Mouse (Mus musculus) embryonic fibroblast, embryonic 13.5 days (primary cell): ENCODE results near the gene C1qbp. TPM values are rescaled to one million over a fixed set of nuclear protein-coding genes. Genes with fewer than 3 reads are reported as not detected.

ENCODE experiments used
- H3K27ac ChIP-seq: 2 replicates; pipeline ENCODE4 v1.5.1; 2012; ENCODE audit warnings: low read length, control low read depth, inconsistent platforms; ENCODE audit not compliant: insufficient read depth
- H3K4me1 ChIP-seq: 2 replicates; pipeline ENCODE4 v1.6.1; 2011; ENCODE audit warnings: low read length; ENCODE audit not compliant: control insufficient read depth, insufficient read depth
- H3K4me3 ChIP-seq: 2 replicates; pipeline ENCODE4 v1.5.1; 2011; ENCODE audit warnings: mild to moderate bottlenecking, control low read depth, low read length; ENCODE audit not compliant: insufficient read depth
- CTCF ChIP-seq: IDR thresholded peaks from 2 replicates; pipeline ENCODE4 v1.5.1; 2011; ENCODE audit warnings: mild to moderate bottlenecking, control low read depth, low read length, moderate library complexity, borderline replicate concordance; ENCODE audit not compliant: insufficient read depth
- POLR2A ChIP-seq: IDR thresholded peaks from 2 replicates; pipeline ENCODE4 v1.6.1; 2011; ENCODE audit warnings: low read depth, mild to moderate bottlenecking, control low read depth, low read length, moderate library complexity
- polyA plus RNA-seq: library from polyadenylated mRNA; stranded (reverse); fragments of >200 nt; gene quantifications from 2 replicates; pipeline ENCODE4 v1.2.4, GENCODE M21; 2011; ENCODE audit warnings: low read depth; ENCODE audit not compliant: missing spikeins, insufficient read length

The C1qbp gene
- polyA plus RNA-seq, 1 experiment = 163 TPM

DNA sequence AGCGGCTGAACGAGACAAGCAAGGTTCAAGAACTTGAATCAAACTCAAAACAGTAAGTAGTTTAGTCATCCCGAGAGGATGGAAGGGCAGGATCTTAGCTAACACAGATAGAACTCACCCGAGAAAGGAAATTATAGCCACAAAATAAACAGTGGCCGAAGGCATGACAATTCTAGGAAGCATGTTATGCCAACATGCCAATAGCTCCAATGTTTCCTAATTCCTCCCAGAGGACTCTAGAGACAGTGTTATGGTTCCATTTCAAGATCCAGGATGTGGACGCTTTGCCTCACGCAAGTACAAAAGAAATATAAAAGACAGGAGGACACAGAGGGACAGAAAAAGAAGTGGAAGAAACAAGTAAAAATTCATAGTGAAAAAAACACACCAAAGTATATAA lies 25.0 kb upstream of the C1qbp start:
- TF ChIP-seq CTCF = no peak
- no peak for TF ChIP-seq POLR2A
- H3K4me3 ChIP-seq = no peak overlapping the region

DNA sequence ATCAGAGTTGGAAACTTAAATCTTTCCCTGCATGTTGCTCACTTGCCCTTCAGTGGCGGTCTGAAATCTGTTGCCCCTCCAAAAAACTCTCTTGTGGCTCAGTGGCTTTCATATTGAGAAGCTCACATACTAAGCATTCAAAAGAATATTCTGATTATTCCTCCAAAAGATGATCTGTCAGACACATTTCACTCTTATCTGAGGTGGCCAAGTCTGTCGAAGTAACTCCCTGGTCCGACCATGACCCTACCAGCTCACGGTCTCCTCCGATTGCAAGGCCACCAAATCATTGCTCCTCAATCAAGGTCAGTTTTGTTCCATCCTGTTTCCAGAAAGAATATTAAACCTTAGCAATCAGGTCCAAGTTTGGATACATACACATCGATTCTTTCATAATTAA lies 24.2 kb upstream of the C1qbp start:
- H3K4me1 ChIP-seq = peaks cover 9% of the 10 kb centered on the region
- H3K27ac ChIP-seq = no peak overlapping the region
- no peak for TF ChIP-seq POLR2A
- no peak for TF ChIP-seq CTCF
- no peak overlapping the region for H3K4me3 ChIP-seq

More for the DNA sequence above, 25.0 kb upstream of the C1qbp start:
- Histone ChIP-seq H3K27ac (no peak overlapping the region), H3K4me1 (peaks cover 4% of the 10 kb centered on the region; the same call in 1 of the 2 replicates)

DNA sequence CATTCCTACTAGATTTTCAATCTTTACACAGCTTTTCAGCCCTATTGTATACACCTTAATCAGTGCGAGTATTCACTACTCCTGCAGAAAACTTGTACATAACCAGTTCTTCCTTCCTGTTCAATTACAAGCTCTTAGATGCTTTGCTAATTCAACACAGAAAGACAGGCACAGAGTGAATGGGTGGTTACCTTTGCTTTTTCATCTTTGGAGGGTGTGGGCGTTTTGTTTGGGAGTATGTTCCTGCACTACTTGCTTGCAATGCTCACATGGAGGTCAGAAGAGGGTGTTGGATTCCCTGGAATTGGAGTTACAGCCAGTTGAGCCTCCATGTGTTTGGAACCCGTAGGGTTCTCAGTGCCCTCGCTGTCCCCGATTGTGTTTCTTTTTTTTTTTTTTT lies 22.2 kb upstream of the C1qbp start:
- Histone ChIP-seq H3K4me1 (peaks cover 9% of the 10 kb centered on the region), H3K27ac (no peak overlapping the region), H3K4me3 (no peak overlapping the region)
- TF ChIP-seq CTCF = no peak
- TF ChIP-seq POLR2A = no peak

DNA sequence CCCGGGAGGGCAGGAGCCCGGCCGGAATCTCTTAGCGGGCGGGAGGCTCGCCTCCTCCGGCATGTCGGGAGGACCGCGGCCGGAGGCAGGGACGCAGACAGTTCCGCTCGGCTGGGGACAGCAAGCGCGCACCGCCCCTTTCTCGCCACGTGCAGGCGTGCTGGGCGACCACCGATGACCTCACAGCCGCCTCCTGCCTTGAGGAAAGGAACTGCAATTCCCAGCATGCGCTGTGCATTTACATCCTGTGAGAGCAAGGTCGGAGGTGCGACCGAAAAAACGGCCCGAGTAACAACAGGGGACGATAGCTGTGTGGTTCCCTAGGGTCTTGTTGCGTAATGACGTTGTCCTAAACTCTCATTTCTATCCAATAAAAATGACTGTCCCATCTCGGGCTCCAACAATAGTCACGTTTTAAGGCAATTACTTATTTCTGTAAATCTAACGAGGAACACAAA lies 21.5 kb upstream of the C1qbp start, which contains the start of gene Dhx33:
Gene Dhx33, minus strand, starts transcription at position 122 of the 458 bp plus-strand sequence.
- Histone ChIP-seq H3K4me1 (peaks cover 9% of the 10 kb centered on the region), H3K4me3 (peak within 1 kb of the TSS; percentile 95), H3K27ac (peak within 1 kb of the TSS; percentile 77)
- TF ChIP-seq POLR2A = peak; percentile 63
- no peak for TF ChIP-seq CTCF

DNA sequence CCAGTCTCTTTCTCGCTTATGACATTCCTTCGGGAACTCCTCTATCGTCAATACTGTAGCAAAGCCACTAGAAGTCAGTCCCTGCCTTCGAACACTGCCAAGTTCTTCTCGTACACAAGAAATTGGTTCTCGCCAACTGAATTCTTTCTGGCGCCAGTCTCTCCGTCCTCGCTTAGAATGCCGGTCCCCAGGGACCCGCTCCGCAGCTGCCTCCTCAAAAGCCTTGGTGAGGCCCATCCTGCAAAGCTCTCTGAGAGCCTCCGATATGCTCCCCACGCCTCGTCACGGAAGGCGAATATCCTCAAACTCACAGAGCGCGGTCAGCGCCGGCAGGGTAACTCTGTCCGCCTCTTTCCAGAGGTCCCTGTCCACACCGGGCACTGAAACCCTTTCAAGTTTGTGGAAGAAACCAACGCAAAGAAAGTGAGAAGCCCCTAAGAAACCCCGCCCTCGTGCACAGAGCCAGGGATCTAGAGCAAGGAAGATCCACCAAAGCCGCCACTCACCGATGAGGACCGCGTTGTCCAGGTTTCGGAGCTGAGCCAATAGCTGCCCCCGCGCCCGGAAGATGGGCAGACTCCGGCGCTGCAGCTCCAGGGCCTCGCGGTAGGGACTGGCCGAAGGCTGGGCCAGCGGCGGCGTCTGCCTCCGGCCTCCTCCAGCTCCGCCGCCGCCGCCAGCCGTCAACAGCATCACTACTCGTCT lies 20.9 kb upstream of the C1qbp start:
- peak overlapping the region; percentile 95 for H3K4me3 ChIP-seq
- H3K27ac ChIP-seq = peak overlapping the region; percentile 77
- no peak for TF ChIP-seq POLR2A
- TF ChIP-seq CTCF = no peak
- peaks cover 9% of the 10 kb centered on the region for H3K4me1 ChIP-seq

GRCm38 (mm10) chr11:71001167-71001566 lies 18.3 kb upstream of the C1qbp start:
- peaks cover 9% of the 10 kb centered on the region for H3K4me1 ChIP-seq
- TF ChIP-seq POLR2A (no peak), CTCF (no peak)
- H3K27ac ChIP-seq = no peak overlapping the region
- H3K4me3 ChIP-seq = no peak overlapping the region

DNA sequence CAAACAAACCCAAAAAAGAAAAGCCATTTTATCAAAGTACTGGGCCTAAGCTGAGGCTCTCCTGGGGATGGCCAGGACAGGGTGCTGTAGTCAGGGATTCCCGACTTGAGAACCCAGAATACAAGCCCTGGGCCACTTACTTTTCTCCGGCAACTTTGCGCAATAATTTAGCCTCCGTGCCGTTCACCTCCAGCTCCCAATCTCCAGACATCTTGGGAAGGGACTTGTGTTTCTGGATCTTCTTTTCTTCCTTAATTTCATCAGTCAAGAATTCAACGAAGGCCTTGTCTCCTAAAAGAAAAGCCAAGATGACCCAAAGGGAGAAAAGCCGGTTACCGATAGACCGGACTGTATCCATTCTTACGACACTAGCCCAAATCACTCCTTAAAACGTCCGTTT lies 796 bp downstream of the C1qbp start:
- Histone ChIP-seq H3K4me3 (peak overlapping the region; percentile 96), H3K4me1 (peaks cover 4% of the 10 kb centered on the region; the same call in 1 of the 2 replicates), H3K27ac (no peak overlapping the region)
- TF ChIP-seq CTCF = no peak
- no peak for TF ChIP-seq POLR2A

- TF ChIP-seq POLR2A (no peak), CTCF (no peak)
- H3K4me1 ChIP-seq = peaks cover 4% of the 10 kb centered on the region; the same call in 1 of the 2 replicates
- H3K4me3 ChIP-seq = peak overlapping the region; percentile 96
- H3K27ac ChIP-seq = no peak overlapping the region
Measured at GRCm38 (mm10) chr11:70980751-70981510, 1.9 kb downstream of the C1qbp start.

DNA sequence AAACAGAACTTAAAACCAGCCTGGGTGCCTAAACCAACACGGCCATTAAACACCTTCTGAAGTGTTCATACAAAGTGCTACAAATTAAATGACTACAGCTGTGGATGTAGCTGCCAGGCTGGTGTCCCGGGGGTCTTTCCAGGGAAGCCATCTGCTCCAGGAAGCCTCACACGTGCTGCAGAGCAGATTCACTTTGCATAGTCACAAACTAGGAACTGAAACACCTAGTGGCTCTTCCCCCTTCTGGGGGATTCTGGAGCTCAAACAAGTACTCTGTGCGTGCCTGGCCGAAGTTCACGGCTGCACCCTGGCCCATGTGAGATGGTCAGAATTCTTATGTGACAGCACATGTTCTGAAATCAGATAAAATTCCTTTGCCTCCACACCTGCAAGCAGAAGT lies 2.6 kb downstream of the C1qbp start:
- Histone ChIP-seq H3K4me1 (peaks cover 4% of the 10 kb centered on the region; the same call in 1 of the 2 replicates), H3K4me3 (no peak overlapping the region), H3K27ac (no peak overlapping the region)
- TF ChIP-seq CTCF = no peak
- no peak for TF ChIP-seq POLR2A

DNA sequence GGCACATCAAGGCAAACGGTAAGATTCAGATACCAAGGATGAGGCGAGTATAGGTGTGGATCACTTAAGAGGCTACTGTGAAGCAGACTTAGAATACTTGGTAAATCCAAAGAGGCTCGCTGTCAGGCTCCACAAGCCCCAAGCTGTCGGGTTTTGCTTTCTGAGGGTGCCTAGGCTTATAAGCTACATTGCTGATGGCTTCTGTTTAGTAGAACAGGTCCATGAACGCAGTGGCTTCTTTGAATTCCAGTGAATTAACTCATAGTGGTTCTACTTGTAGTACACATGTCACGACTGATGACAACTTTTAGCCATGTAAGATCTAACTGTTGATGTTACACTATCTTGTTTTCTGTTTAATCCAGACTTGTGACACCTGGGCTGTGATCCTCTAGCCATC lies 5.5 kb downstream of the C1qbp start:
- Histone ChIP-seq H3K27ac (no peak overlapping the region), H3K4me3 (no peak overlapping the region), H3K4me1 (peaks cover 4% of the 10 kb centered on the region; the same call in 1 of the 2 replicates)
- TF ChIP-seq CTCF (no peak), POLR2A (no peak)
